Mouse (Mus musculus): ENCODE data around the gene Tcp10c. TPM values are rescaled to one million over a fixed set of nuclear protein-coding genes. Genes with fewer than 3 reads are reported as not detected.
"Not testable (repeated sequence)": the region's sequence is repeated elsewhere in the genome, so short reads cannot be mapped to it uniquely, and the experiment has no call there.

The Tcp10c gene
- total RNA-seq (2021) (not detected), polyA plus RNA-seq (2012; rRNA removed) (0.06 TPM in 1 of 2 replicates, not detected in the other)
- long read RNA-seq: 0 reads

- 81% methylated on average over 4 of the region's 4 CpGs for WGBS
- DNase-seq; intact Hi-C loops (cut with DNase I); H3K4me3 ChIP-seq; H3K79me2 ChIP-seq (replicated peaks; ENCODE audit: control insufficient read depth, insufficient read depth, low read length); H3K27ac ChIP-seq; H3K9ac ChIP-seq (ENCODE audit: low read depth, low read length); H3K27me3 ChIP-seq (ENCODE audit: control insufficient read depth, insufficient read depth, low read length); H3K4me1 ChIP-seq (ENCODE audit: control insufficient read depth, insufficient read depth, low read length); H3K36me3 ChIP-seq (ENCODE audit: control insufficient read depth, insufficient read depth, low read length): not testable (repeated sequence)
Observed at GRCm38 (mm10) chr17:13354521-13354920, at the start of gene Tcp10c. Tcp10c (plus strand) TSS chr17:13354572.

- H3K36me3 ChIP-seq (ENCODE audit: control insufficient read depth, insufficient read depth, low read length); H3K27me3 ChIP-seq (ENCODE audit: control insufficient read depth, insufficient read depth, low read length); intact Hi-C loops (cut with DNase I); DNase-seq; H3K79me2 ChIP-seq (replicated peaks; ENCODE audit: control insufficient read depth, insufficient read depth, low read length); H3K27ac ChIP-seq; H3K4me1 ChIP-seq (ENCODE audit: control insufficient read depth, insufficient read depth, low read length); H3K9ac ChIP-seq (ENCODE audit: low read depth, low read length); H3K4me3 ChIP-seq: not testable (repeated sequence)
- 76% methylated on average over 5 of the region's 6 CpGs for WGBS
- peak; percentile 30 for TF ChIP-seq CTCF (IDR thresholded peaks at IDR 0.05)
Observed at GRCm38 (mm10) chr17:13307852-13308251, 46.5 kb upstream of the Tcp10c start.

DNA sequence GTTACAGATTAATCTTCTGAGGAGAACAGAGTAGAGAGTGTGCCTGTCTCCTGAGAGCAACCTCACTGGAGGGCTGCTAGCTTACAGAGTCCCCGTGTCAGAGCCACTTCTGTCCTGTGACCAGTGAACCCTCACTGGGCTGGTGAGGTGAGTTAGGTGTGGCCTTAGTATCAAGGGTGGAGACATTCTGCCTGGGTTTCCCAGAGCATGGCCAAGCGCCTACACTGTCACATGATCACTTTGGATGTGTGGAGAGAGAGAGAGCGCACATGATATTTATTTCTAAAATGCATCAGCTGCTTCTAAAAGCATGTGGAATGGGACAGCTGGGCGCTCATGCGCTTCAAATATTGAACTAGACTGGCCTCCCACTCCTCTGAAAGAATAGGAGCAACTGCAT, 46.0 kb upstream of the Tcp10c start:
- intact Hi-C loops (cut with DNase I); H3K79me2 ChIP-seq (replicated peaks; ENCODE audit: control insufficient read depth, insufficient read depth, low read length); H3K27me3 ChIP-seq (ENCODE audit: control insufficient read depth, insufficient read depth, low read length); H3K4me1 ChIP-seq (ENCODE audit: control insufficient read depth, insufficient read depth, low read length); H3K36me3 ChIP-seq (ENCODE audit: control insufficient read depth, insufficient read depth, low read length); H3K4me3 ChIP-seq; H3K27ac ChIP-seq; DNase-seq; H3K9ac ChIP-seq (ENCODE audit: low read depth, low read length): not testable (repeated sequence)
- WGBS: 76% methylated on average over 5 of the region's 5 CpGs

- H3K27ac ChIP-seq; H3K36me3 ChIP-seq (ENCODE audit: control insufficient read depth, insufficient read depth, low read length); H3K4me1 ChIP-seq (ENCODE audit: control insufficient read depth, insufficient read depth, low read length); intact Hi-C loops (cut with DNase I); H3K79me2 ChIP-seq (replicated peaks; ENCODE audit: control insufficient read depth, insufficient read depth, low read length); H3K27me3 ChIP-seq (ENCODE audit: control insufficient read depth, insufficient read depth, low read length); H3K9ac ChIP-seq (ENCODE audit: low read depth, low read length); DNase-seq; H3K4me3 ChIP-seq: not testable (repeated sequence)
- WGBS: 84% methylated on average over 4 of the region's 4 CpGs
Observed at GRCm38 (mm10) chr17:13308746-13309145, 45.6 kb upstream of the Tcp10c start.

DNA sequence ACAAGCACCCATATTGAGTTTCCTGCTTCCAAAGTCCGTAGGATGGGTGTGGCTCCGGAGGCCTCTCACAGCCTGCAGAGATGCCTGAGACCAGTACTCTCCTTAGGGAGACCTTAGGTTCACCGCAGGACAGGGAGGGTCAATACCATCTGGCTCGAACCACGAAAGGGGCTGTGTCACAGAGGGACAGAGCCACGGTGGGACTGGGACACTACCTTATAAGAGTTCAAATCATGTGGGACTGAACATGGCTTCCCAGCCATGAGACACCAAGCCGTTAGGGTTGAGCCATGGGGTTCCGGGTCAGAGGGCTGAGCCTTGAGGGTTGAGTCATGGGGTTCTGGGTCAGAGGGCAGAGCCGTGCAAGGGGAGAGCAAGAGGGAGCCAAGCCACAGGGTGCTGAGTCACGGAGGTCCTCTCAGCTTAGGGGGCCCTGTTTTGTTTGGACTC, 45.2 kb upstream of the Tcp10c start:
- intact Hi-C loops (cut with DNase I); H3K4me3 ChIP-seq; H3K9ac ChIP-seq (ENCODE audit: low read depth, low read length); H3K27ac ChIP-seq; H3K27me3 ChIP-seq (ENCODE audit: control insufficient read depth, insufficient read depth, low read length); H3K4me1 ChIP-seq (ENCODE audit: control insufficient read depth, insufficient read depth, low read length); H3K36me3 ChIP-seq (ENCODE audit: control insufficient read depth, insufficient read depth, low read length); H3K79me2 ChIP-seq (replicated peaks; ENCODE audit: control insufficient read depth, insufficient read depth, low read length): not testable (repeated sequence)
- WGBS: 85% methylated on average over 10 of the region's 10 CpGs
- peak; percentile 21 to 39 for DNase-seq

- H3K27me3 ChIP-seq (ENCODE audit: control insufficient read depth, insufficient read depth, low read length); H3K27ac ChIP-seq; H3K9ac ChIP-seq (ENCODE audit: low read depth, low read length); H3K36me3 ChIP-seq (ENCODE audit: control insufficient read depth, insufficient read depth, low read length); intact Hi-C loops (cut with DNase I); H3K4me1 ChIP-seq (ENCODE audit: control insufficient read depth, insufficient read depth, low read length); DNase-seq; H3K4me3 ChIP-seq; H3K79me2 ChIP-seq (replicated peaks; ENCODE audit: control insufficient read depth, insufficient read depth, low read length): not testable (repeated sequence)
- WGBS: 68% methylated on average over 4 of the region's 4 CpGs
Observed at GRCm38 (mm10) chr17:13329967-13330366, 24.4 kb upstream of the Tcp10c start.

GRCm38 (mm10) chr17:13331179-13331578, 23.2 kb upstream of the Tcp10c start:
- H3K79me2 ChIP-seq (replicated peaks; ENCODE audit: control insufficient read depth, insufficient read depth, low read length); H3K4me3 ChIP-seq; intact Hi-C loops (cut with DNase I); H3K27me3 ChIP-seq (ENCODE audit: control insufficient read depth, insufficient read depth, low read length); H3K9ac ChIP-seq (ENCODE audit: low read depth, low read length); H3K36me3 ChIP-seq (ENCODE audit: control insufficient read depth, insufficient read depth, low read length); DNase-seq; H3K27ac ChIP-seq; H3K4me1 ChIP-seq (ENCODE audit: control insufficient read depth, insufficient read depth, low read length): not testable (repeated sequence)
- WGBS: 69% methylated on average over 4 of the region's 4 CpGs

DNA sequence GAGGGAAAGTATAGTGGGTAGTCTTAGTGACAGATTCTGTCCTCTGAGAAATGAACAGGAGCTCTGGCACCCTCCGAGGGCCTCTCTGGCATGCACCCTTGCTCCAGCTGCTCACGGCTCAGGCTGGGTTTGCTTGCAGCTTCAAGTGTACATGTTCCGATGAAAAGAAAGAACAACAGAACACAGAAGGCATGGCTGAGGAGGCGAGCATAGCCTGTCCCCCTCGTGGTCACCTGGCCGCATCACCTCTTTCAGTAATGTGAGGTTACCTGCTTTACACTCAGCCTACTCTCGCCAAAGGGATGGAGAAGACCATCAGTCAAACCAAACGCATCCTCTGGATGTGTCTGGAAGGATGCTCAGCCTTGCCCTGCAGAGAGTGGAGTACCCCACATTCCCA, 21.9 kb upstream of the Tcp10c start:
- H3K27ac ChIP-seq; H3K36me3 ChIP-seq (ENCODE audit: control insufficient read depth, insufficient read depth, low read length); intact Hi-C loops (cut with DNase I); H3K79me2 ChIP-seq (replicated peaks; ENCODE audit: control insufficient read depth, insufficient read depth, low read length); DNase-seq; H3K4me3 ChIP-seq; H3K9ac ChIP-seq (ENCODE audit: low read depth, low read length); H3K27me3 ChIP-seq (ENCODE audit: control insufficient read depth, insufficient read depth, low read length); H3K4me1 ChIP-seq (ENCODE audit: control insufficient read depth, insufficient read depth, low read length): not testable (repeated sequence)
- WGBS: 80% methylated on average over 8 of the region's 8 CpGs

Measured in heart, adult 2 months (tissue).